Mouse (Mus musculus) brain, embryonic 14.5 days (tissue): ENCODE measurements at regions not wholly inside any gene's neighbourhood (a gene's known extent, or its start where the extent isn't known, plus 50 kb on each side); places are given as distances from the start of the nearest gene placed in this dataset.

Source experiments
- DNase-seq: peaks from one replicate; pipeline ENCODE4 v3.0.0-alpha.2; 2011; ENCODE audit warnings: low read depth
- CTCF ChIP-seq: fragments of 200-500 bp; IDR thresholded peaks from 2 replicates; pipeline ENCODE4 v1.5.1; 2012; ENCODE audit warnings: inconsistent platforms, mild to moderate bottlenecking, moderate library complexity, borderline replicate concordance; ENCODE audit not compliant: insufficient read depth, insufficient read length; ENCODE audit errors: extremely low read depth
- POLR2A ChIP-seq: fragments of 200-500 bp; IDR thresholded peaks from 2 replicates; pipeline ENCODE4 v1.6.1; 2012; ENCODE audit warnings: mild to moderate bottlenecking, inconsistent platforms, borderline replicate concordance; ENCODE audit not compliant: poor library complexity, insufficient read depth, insufficient read length, severe bottlenecking; ENCODE audit errors: extremely low read depth

DNA sequence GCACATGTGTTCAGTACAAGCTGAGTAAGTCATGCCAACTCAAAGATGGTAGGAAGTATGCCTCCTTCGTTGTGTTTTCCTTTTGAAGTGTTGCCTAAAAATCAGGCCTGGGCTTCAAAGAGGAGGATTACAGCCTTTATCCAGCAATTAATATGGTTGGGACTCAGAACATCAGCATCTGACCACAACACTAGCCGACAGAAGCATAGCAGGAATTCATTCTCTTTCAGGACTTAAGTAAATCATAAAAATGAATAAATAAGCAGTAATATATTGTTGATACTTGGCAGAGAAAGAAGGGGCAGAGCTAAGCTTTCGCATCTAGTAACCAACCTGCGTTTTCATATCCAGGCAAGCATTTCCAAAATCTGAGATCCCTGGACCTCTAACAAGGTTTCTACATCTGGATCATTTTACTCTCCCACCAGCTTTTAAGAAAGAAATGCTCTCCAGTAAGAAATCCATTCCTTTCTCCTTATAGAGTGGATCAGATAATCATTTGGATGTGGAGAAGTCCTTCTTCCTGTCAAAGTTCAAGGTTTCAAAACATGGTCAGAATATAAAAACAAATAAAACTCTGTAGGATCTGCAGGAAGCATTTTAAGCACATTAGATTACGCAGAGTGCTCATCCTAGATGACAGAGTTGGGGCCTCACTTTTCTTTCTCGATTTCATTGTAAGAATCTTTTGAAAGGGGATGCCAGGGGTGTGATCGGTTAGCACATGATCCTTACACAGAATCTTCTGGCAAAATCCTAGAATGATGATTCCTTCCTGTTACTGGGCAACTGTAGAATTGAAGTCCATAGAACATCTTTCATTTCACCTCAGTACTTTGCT lies 230.6 kb upstream of the Zic4 start:
- no peak for TF ChIP-seq CTCF
- TF ChIP-seq POLR2A: no peak
- peak; percentile 47 for DNase-seq

DNA sequence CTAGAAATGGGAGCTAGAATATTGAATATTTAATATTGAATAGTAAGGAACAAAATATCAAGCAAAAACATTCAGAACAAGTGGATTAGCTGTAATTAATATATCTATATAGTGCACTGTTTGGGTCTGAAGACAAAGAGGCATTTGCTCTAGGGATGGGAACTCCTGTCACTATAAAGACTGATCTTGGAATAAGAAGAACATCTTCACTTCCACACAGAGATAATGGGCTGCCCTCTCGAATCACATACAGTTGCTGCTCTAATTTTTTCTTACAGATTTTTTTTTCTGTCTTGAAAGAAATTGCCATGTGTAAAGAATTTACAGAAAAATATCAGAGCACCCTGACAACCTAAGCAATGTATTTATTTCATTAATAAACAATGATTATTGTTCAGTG lies 229.7 kb upstream of the Zic4 start:
- DNase-seq: no peak
- TF ChIP-seq CTCF: no peak
- TF ChIP-seq POLR2A: no peak

DNA sequence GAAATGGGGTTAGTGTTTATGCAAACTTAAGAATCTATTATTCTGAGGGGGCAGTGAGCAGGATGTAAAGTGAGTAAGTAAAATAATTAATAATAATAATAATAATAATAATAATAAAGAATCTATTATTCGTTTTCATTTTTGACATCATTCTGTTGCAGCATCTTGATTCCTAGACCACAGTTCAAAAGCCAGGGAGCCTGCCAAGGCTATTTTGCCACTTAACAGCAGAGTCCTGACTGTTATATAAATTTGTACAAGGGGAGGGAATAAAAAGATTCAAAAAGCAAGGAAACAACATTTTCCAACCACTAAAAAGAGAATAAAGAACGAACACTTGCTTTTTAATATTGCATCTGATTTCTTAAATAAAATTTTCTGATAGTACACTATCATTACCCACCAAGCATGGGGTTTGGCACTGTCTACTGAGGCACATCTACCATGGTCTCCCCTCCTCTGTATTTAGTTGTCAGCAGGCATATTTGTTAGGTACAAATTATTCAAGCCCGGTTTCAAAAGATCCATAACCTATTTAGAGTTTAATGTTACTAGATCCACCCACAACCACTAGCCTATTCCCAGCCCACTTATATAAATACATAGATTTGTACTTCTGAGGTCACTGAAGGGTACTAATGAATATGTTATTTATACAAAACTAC lies 228.8 kb upstream of the Zic4 start:
- no peak for DNase-seq
- TF ChIP-seq CTCF: no peak
- TF ChIP-seq POLR2A: no peak

DNA sequence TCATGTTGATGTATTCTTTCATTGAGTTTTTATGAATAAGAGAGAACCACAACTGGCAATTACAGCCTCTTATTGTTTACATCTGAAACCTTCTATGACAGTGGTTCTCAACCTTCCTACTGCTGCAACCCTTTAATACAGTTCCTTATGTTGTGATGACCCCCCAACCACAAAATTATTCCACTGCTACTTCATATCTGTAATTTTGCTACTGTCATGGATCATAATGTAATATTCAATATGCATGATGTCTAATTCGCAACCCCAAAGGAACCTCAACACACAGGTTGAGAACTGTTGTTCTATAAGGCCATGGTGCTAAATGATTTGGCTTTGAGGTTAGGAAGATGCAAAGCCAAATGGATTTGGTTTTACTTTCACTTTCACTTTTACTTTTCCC lies 227.9 kb upstream of the Zic4 start:
- DNase-seq: no peak
- TF ChIP-seq POLR2A: no peak
- no peak for TF ChIP-seq CTCF

DNA sequence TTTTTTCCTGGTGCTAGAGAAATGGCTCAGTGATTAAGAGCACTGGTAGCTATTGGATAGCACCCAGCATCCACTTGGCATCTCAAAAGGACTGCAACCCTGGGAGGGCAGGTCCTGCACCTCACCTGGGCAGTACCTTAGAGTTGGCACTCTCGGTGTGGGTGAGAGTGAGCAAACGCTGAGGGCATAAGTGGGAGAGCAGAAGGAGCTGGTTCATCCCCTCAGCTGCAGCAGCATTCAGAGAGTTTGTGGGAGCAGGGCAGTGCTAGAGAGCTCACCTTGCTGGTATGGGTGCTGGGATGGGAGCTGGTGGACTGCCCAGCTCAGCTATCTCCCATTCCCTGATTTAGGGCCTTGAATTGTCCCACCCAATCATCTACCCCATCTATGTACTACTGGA lies 227.1 kb upstream of the Zic4 start:
- DNase-seq: no peak
- no peak for TF ChIP-seq POLR2A
- no peak for TF ChIP-seq CTCF

DNA sequence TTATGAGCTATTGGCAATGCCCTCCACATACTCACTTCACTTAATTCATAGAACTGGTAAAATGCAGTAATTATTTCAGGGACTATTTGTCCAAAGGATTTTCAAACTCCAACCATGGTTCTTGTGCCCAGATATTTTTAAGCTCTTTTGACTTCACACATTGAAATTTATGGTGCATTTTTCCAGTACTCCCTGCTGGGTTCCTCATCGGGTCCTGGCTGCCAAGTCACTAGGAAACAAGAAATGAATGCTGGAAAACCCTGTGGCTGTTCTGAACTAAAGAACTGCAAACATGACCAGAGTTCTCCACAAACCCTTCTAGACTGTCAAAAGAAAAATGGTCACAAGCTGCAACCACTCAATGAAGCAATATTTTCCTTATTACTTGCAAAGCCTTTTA lies 221.6 kb upstream of the Zic4 start:
- peak; percentile 55 for DNase-seq
- TF ChIP-seq POLR2A (no peak), CTCF (no peak)

DNA sequence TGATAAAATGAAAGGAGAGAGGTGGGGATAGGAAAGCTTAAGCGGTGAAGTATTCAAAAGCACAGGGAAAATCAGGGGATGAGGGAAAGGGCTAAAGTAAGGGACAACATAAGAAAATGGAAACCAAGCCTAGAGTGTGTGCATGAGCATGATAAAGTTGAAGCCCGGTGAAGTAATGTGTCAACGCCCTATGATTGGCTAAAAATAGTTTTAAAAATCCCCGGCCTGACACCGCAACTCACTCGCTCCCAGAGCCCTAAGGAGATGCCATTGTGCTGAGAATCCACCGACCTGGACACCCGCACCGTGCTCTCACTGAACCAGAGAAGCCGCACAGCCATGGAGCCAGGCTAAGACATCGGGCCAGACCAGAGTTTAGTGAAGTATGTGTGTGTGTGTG lies 210.3 kb upstream of the Zic4 start:
- no peak for DNase-seq
- TF ChIP-seq CTCF (no peak), POLR2A (no peak)

DNA sequence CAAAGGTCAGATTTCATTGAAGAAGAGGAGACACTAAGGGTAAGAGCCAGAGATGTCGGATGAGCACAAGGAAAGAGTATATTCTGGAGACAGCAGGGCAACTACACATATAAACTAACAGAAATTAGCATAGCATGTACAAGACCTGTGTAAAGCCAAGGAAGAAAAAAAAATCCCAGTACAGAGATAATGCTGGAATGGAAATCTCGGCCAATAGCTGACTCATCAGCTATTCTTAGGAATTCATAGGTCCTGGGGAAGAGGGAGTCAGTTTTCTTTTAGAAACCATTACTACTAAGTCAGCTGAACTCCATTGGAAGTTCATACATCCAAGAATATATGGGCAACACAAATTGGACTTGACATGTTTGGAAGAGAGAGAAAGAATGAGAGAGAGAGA lies 202.9 kb upstream of the Zic4 start:
- TF ChIP-seq POLR2A (no peak), CTCF (no peak)
- DNase-seq: no peak

DNA sequence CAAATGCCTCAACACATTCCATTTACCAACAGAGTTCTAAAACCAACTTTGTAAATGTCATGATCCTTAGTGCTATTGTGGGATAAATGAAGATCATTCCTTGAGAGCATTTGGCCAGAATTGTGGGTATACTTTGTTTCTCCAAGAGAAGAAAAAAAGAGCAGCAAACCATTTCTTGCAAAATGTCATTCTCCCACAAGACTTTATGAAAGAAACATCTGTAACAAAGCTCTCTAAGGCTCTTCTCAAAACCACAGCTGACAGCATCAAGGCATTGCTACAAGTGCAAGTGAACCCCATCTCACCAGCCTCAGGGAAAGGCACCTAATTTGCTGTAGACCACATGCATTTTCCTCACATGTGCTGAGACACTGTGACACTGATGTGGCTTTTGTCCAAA lies 194.3 kb upstream of the Zic4 start:
- peak; percentile 39 for DNase-seq
- TF ChIP-seq CTCF (no peak), POLR2A (no peak)

DNA sequence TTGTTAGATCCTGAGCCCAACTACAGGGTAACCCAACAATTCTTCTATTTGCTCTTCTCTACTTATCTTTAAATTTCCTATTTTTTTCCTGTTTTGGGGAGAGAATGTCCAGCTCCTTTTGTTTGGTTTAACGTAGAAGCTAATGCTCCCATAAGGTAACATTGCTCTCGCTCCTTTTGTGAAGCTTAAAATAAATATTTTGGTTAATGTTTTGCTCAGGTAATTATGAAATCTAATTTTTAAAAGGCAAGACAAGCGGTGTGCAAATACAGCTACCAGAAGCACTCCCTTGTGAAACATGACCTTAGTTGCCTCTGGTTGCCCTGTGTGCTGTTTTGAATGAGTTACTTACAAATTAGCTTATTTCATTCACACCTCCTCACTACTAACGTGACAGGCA lies 169.0 kb upstream of the Zic4 start:
- TF ChIP-seq POLR2A: no peak
- no peak for DNase-seq

DNA sequence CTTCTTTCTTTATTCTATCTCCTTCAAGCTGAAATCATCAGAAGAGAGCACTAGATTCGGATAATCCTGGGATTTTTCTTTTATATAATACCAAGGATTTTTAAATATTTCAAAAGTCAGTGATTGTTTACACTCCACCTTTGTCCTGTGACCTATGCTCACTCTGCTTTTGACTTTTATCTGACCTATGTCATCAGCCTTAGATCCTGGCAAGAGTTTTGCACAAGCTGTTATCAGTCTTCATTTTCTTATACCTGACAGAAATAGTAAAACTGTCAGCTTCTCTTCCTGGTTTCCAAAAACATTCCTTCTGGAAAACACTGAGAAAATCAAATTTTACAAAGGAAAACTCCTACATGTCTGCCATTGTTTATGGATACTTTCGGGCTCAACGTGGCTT lies 168.3 kb upstream of the Zic4 start:
- TF ChIP-seq CTCF: no peak
- TF ChIP-seq POLR2A: no peak
- DNase-seq: no peak

DNA sequence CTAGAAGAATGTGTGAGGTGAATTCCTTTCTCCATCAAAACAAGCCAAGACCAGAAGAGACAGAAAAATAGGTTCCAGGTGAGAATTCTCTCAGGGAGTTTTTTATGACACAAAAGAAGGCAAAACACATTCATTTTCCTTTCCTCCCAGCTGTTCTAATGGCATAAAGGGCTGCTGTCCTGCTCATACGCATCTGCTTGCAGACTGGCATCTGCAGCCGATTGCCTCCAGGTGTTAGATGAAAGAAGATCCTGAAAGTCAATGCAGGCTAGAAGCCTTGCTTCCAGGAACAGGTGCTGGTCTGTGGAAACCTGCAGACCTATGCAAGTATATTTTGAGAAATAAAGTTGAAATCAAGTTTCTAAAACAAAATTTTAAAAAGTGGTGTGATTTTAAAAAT lies 154.9 kb upstream of the Zic4 start:
- peak; percentile 8 for DNase-seq
- TF ChIP-seq CTCF: no peak
- no peak for TF ChIP-seq POLR2A
